Mouse (Mus musculus): ENCODE data around the gene Prss30. TPM values are rescaled to one million over a fixed set of nuclear protein-coding genes. Genes with fewer than 3 reads are reported as not detected.

Prss30 gene
- polyA plus RNA-seq, 1 experiment from 2014 or later = 0.23 TPM

GRCm38 (mm10) chr17:24004071-24004665, 23.8 kb upstream of the Prss30 start:
- no peaks in the 10 kb centered on the region for H3K9me3 ChIP-seq (replicated peaks)
- no peaks in the 10 kb centered on the region for H3K36me3 ChIP-seq
- H3K27ac ChIP-seq = no peak overlapping the region
- H3K4me2 ChIP-seq = no peak overlapping the region
- no peak overlapping the region for H3K4me3 ChIP-seq (replicated peaks)
- H3K4me1 ChIP-seq = no peaks in the 10 kb centered on the region
- H3K9ac ChIP-seq = no peak overlapping the region
- ATAC-seq (replicated peaks; ENCODE audit: low FRiP score) = no peak
- H3K27me3 ChIP-seq = no peaks in the 10 kb centered on the region; the same call in 1 of the 2 replicates
- 92% methylated on average over 14 of the region's 14 CpGs for WGBS

GRCm38 (mm10) chr17:24000404-24000803, 20.0 kb upstream of the Prss30 start:
- no peak overlapping the region for H3K4me3 ChIP-seq (replicated peaks)
- H3K9ac ChIP-seq = no peak overlapping the region
- ATAC-seq (replicated peaks; ENCODE audit: low FRiP score) = no peak
- 42% methylated on average over 5 of the region's 5 CpGs for WGBS
- H3K36me3 ChIP-seq = no peaks in the 10 kb centered on the region
- no peaks in the 10 kb centered on the region for H3K27me3 ChIP-seq
- no peak overlapping the region for H3K27ac ChIP-seq
- no peaks in the 10 kb centered on the region for H3K4me1 ChIP-seq
- H3K4me2 ChIP-seq = no peak overlapping the region
- H3K9me3 ChIP-seq (replicated peaks) = no peaks in the 10 kb centered on the region

- Histone ChIP-seq H3K4me1 (peaks cover 5% of the 10 kb centered on the region; the same call in 1 of the 2 replicates), H3K4me3 (replicated peaks) (no peak overlapping the region), H3K36me3 (no peaks in the 10 kb centered on the region), H3K27me3 (no peaks in the 10 kb centered on the region), H3K4me2 (no peak overlapping the region), H3K9ac (no peak overlapping the region), H3K27ac (no peak overlapping the region), H3K9me3 (replicated peaks) (no peaks in the 10 kb centered on the region)
- WGBS = 37% methylated on average over 6 of the region's 6 CpGs
- ATAC-seq (replicated peaks; ENCODE audit: low FRiP score) = no peak
Observed at GRCm38 (mm10) chr17:23998383-23998782, 18.0 kb upstream of the Prss30 start.

- Histone ChIP-seq H3K4me2 (no peak within 1 kb of the TSS), H3K27me3 (no peaks in the 10 kb centered on the region), H3K9ac (no peak within 1 kb of the TSS), H3K4me1 (peaks cover 10% of the 10 kb centered on the region), H3K9me3 (replicated peaks) (no peaks in the 10 kb centered on the region), H3K36me3 (no peaks in the 10 kb centered on the region), H3K27ac (no peak within 1 kb of the TSS), H3K4me3 (replicated peaks) (no peak within 1 kb of the TSS)
- no peak for ATAC-seq (replicated peaks; ENCODE audit: low FRiP score)
- WGBS = 42% methylated on average over 2 of the region's 2 CpGs
Observed at GRCm38 (mm10) chr17:23997901-23998300, 17.5 kb upstream of the Prss30 start, which contains the start of gene Prss22. Gene Prss22, minus strand, starts transcription at chr17:23998100.

GRCm38 (mm10) chr17:23995421-23995820, 15.1 kb upstream of the Prss30 start:
- Histone ChIP-seq H3K4me2 (no peak overlapping the region), H3K9me3 (replicated peaks) (no peaks in the 10 kb centered on the region), H3K36me3 (no peaks in the 10 kb centered on the region), H3K27me3 (no peaks in the 10 kb centered on the region), H3K27ac (no peak overlapping the region), H3K9ac (no peak overlapping the region), H3K4me1 (peaks cover 15% of the 10 kb centered on the region), H3K4me3 (replicated peaks) (no peak overlapping the region)
- 35% methylated on average over 1 of the region's 1 CpGs for WGBS
- no peak for ATAC-seq (replicated peaks; ENCODE audit: low FRiP score)

- H3K4me1 ChIP-seq = peaks cover 15% of the 10 kb centered on the region
- H3K27ac ChIP-seq = no peak overlapping the region
- 83% methylated on average over 7 of the region's 7 CpGs for whole genome bisulfite sequencing
- H3K27me3 ChIP-seq = no peaks in the 10 kb centered on the region
- no peaks in the 10 kb centered on the region for H3K36me3 ChIP-seq
- H3K9ac ChIP-seq = no peak overlapping the region
- H3K4me2 ChIP-seq = no peak overlapping the region
- no peak overlapping the region for H3K4me3 ChIP-seq (replicated peaks)
- no peaks in the 10 kb centered on the region for H3K9me3 ChIP-seq (replicated peaks)
- no peak for ATAC-seq (replicated peaks; ENCODE audit: low FRiP score)
Observed at GRCm38 (mm10) chr17:23994667-23995066, 14.3 kb upstream of the Prss30 start.

GRCm38 (mm10) chr17:23993559-23994428, 13.4 kb upstream of the Prss30 start:
- H3K4me2 ChIP-seq = peak overlapping the region; percentile 59
- 10% methylated on average over 31 of the region's 31 CpGs for WGBS
- H3K9me3 ChIP-seq (replicated peaks) = no peaks in the 10 kb centered on the region
- 0 out of 2 replicates have a peak overlapping the region, but pooled peaks have one; percentile 31 for H3K9ac ChIP-seq
- H3K4me1 ChIP-seq = peaks cover 15% of the 10 kb centered on the region
- H3K36me3 ChIP-seq = no peaks in the 10 kb centered on the region
- ATAC-seq (replicated peaks; ENCODE audit: low FRiP score) = peak; percentile 68
- peak overlapping the region; percentile 24 for H3K4me3 ChIP-seq (replicated peaks)
- no peaks in the 10 kb centered on the region for H3K27me3 ChIP-seq
- H3K27ac ChIP-seq = peak overlapping the region; percentile 63; the same call in 1 of the 2 replicates

- 0 out of 2 replicates have a peak, but pooled peaks cover 3% of the 10 kb centered on the region for H3K27me3 ChIP-seq
- ATAC-seq (replicated peaks; ENCODE audit: low FRiP score) = peak; percentile 73
- H3K4me1 ChIP-seq = peaks cover 15% of the 10 kb centered on the region
- H3K9me3 ChIP-seq (replicated peaks) = no peaks in the 10 kb centered on the region
- H3K27ac ChIP-seq = peak overlapping the region; percentile 63
- H3K36me3 ChIP-seq = no peaks in the 10 kb centered on the region
- H3K4me2 ChIP-seq = peak overlapping the region; percentile 59
- H3K4me3 ChIP-seq (replicated peaks) = peak overlapping the region; percentile 24
- 41% methylated on average over 9 of the region's 9 CpGs for WGBS
- H3K9ac ChIP-seq = 0 out of 2 replicates have a peak overlapping the region, but pooled peaks have one; percentile 1
Observed at GRCm38 (mm10) chr17:23992789-23993553, 12.6 kb upstream of the Prss30 start.

- Histone ChIP-seq H3K4me1 (peaks cover 15% of the 10 kb centered on the region), H3K9me3 (replicated peaks) (no peaks in the 10 kb centered on the region), H3K4me3 (replicated peaks) (no peak overlapping the region), H3K9ac (no peak overlapping the region), H3K27me3 (0 out of 2 replicates have a peak, but pooled peaks cover 6% of the 10 kb centered on the region), H3K27ac (no peak overlapping the region), H3K4me2 (no peak overlapping the region), H3K36me3 (no peaks in the 10 kb centered on the region)
- ATAC-seq (replicated peaks; ENCODE audit: low FRiP score) = no peak
- WGBS = 38% methylated on average over 2 of the region's 2 CpGs
Observed at GRCm38 (mm10) chr17:23989802-23990201, 9.4 kb upstream of the Prss30 start.

- no peak overlapping the region for H3K4me3 ChIP-seq (replicated peaks)
- 93% methylated on average over 1 of the region's 1 CpGs for WGBS
- 0 out of 2 replicates have a peak, but pooled peaks cover 6% of the 10 kb centered on the region for H3K27me3 ChIP-seq
- no peak overlapping the region for H3K27ac ChIP-seq
- H3K4me1 ChIP-seq = peaks cover 6% of the 10 kb centered on the region
- ATAC-seq (replicated peaks; ENCODE audit: low FRiP score) = no peak
- no peaks in the 10 kb centered on the region for H3K36me3 ChIP-seq
- no peak overlapping the region for H3K4me2 ChIP-seq
- no peaks in the 10 kb centered on the region for H3K9me3 ChIP-seq (replicated peaks)
- H3K9ac ChIP-seq = no peak overlapping the region
Observed at GRCm38 (mm10) chr17:23984989-23985388, 4.6 kb upstream of the Prss30 start.

GRCm38 (mm10) chr17:23982912-23983311, 2.5 kb upstream of the Prss30 start:
- Histone ChIP-seq H3K9ac (no peak overlapping the region), H3K27me3 (0 out of 2 replicates have a peak, but pooled peaks cover 3% of the 10 kb centered on the region), H3K9me3 (replicated peaks) (no peaks in the 10 kb centered on the region), H3K27ac (no peak overlapping the region), H3K36me3 (no peaks in the 10 kb centered on the region), H3K4me1 (peaks cover 10% of the 10 kb centered on the region), H3K4me2 (no peak overlapping the region), H3K4me3 (replicated peaks) (no peak overlapping the region)
- WGBS = 42% methylated on average over 4 of the region's 4 CpGs
- no peak for ATAC-seq (replicated peaks; ENCODE audit: low FRiP score)

All from kidney, embryonic 15.5 days (tissue).